Mouse (Mus musculus) ES-E14 (cell line): Measurements from ENCODE around the gene Glce. TPM values are rescaled to one million over a fixed set of nuclear protein-coding genes. Genes with fewer than 3 reads are reported as not detected.

Experiments
- DNase-seq: peaks from one replicate; pipeline ENCODE4 v3.0.0-alpha.2; 2013; ENCODE audit warnings: low read depth, low spot score
- H3K27ac ChIP-seq: 2 replicates; pipeline ENCODE4 v1.5.1; 2012; ENCODE audit warnings: low read depth, mild to moderate bottlenecking, low read length, moderate library complexity, mixed read lengths; ENCODE audit not compliant: poor library complexity, insufficient read depth, severe bottlenecking
- H3K36me3 ChIP-seq: 2 replicates; pipeline ENCODE4 v1.6.1; 2012; ENCODE audit warnings: mild to moderate bottlenecking, low read length, moderate library complexity, mixed read lengths; ENCODE audit not compliant: control insufficient read depth, poor library complexity, insufficient read depth, severe bottlenecking
- H3K4me1 ChIP-seq, 2 experiments: fragments of 150-350 bp in 1 of 2; sonication (generic) in 1 of 2; 2 replicates each; pipeline ENCODE4 v1.6.1; 2012; ENCODE audit warnings: low read length in 2 of 2, mild to moderate bottlenecking in 1 of 2, mixed read lengths in 1 of 2; ENCODE audit not compliant: control insufficient read depth in 2 of 2, insufficient read depth in 2 of 2, poor library complexity in 1 of 2
- H3K4me3 ChIP-seq, 2 experiments: fragments of 150-350 bp in 1 of 2; sonication (generic) in 1 of 2; 2 replicates each; pipeline ENCODE4 v1.5.1; 2012; ENCODE audit warnings: low read length in 2 of 2, low read depth in 1 of 2, mild to moderate bottlenecking in 1 of 2, mixed read lengths in 1 of 2; ENCODE audit not compliant: insufficient read depth in 1 of 2, poor library complexity in 1 of 2, severe bottlenecking in 1 of 2
- H3K9ac ChIP-seq: 2 replicates; pipeline ENCODE4 v1.6.1; 2012; ENCODE audit warnings: low read depth, mild to moderate bottlenecking, low read length, mixed read lengths; ENCODE audit not compliant: poor library complexity, insufficient read depth, severe bottlenecking
- H3K9me3 ChIP-seq: fragments of 150-350 bp; sonication (generic); 2 replicates; pipeline ENCODE4 v1.6.1; 2012; ENCODE audit warnings: low read depth, mild to moderate bottlenecking, low read length; ENCODE audit not compliant: control insufficient read depth, insufficient read depth
- CHD2 ChIP-seq: IDR thresholded peaks from 2 replicates; pipeline ENCODE4 v1.6.1; 2014; ENCODE audit warnings: mild to moderate bottlenecking, low read depth, low read length, inconsistent platforms
- HCFC1 ChIP-seq: IDR thresholded peaks from 2 replicates; pipeline ENCODE4 v1.6.1; 2012; ENCODE audit warnings: low read length, inconsistent platforms, borderline replicate concordance; ENCODE audit not compliant: insufficient read depth
- MAFK ChIP-seq: IDR thresholded peaks from 2 replicates; pipeline ENCODE4 v1.6.1; 2014; ENCODE audit warnings: mild to moderate bottlenecking, low read depth, low read length, inconsistent platforms; ENCODE audit not compliant: insufficient read depth
- ZC3H11A ChIP-seq: IDR thresholded peaks from 2 replicates; pipeline ENCODE4 v1.6.1; 2012; ENCODE audit warnings: low read depth, mild to moderate bottlenecking, inconsistent platforms, low read length, borderline replicate concordance
- ZNF384 ChIP-seq: IDR thresholded peaks from 2 replicates; pipeline ENCODE4 v1.6.1; 2012; ENCODE audit warnings: low read depth, low read length, inconsistent platforms
- in situ Hi-C, 2 experiments: fragments of 600-800 bp; cut with MboI; formaldehyde crosslinking; loops; one replicate each; pipeline ENCODE4 v1.15.1; 2025; ENCODE audit warnings: low sequenced_read_pairs in 2 of 2, inconsistent platforms in 1 of 2; ENCODE audit not compliant: unreplicated experiment in 2 of 2
- total RNA-seq: library from RNA; depleted of rRNA; stranded (reverse); fragments of 300-350 nt; gene quantifications from 2 replicates; pipeline ENCODE4 v1.2.3, GENCODE M21; 2012; rRNA removed

Glce gene
- total RNA-seq, 1 experiment, result 44.8 TPM

DNA sequence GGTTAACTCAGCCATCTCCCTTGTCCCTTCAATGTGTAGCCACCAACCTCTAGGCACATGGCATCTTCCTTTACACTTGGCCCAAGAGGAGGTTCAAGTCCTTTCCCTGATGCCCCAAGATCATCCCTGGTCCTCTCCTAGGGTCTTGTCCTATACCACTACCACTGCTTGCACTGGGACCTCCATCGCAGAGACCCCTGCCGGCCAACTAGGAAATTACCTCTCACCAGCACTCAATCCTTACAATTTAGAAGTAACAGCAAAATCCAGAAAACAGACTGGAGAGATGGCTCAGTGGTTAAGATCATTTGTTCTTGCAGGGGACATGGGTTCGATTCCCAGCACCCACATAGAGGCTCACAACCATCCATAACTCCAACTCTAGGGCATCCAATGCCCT, 107.0 kb downstream of the Glce start:
- Histone ChIP-seq H3K36me3 (no peaks in the 10 kb centered on the region), H3K9ac (no peak overlapping the region), H3K4me3 (no peak overlapping the region), H3K27ac (no peak overlapping the region), H3K9me3 (no peaks in the 10 kb centered on the region), H3K4me1 (no peaks in the 10 kb centered on the region)
- in situ Hi-C loops, result no loop called here
- TF ChIP-seq ZC3H11A, result no peak
- TF ChIP-seq ZNF384, result no peak
- TF ChIP-seq CHD2, result no peak
- no peak for TF ChIP-seq MAFK
- no peak for TF ChIP-seq HCFC1
- DNase-seq, result no peak

DNA sequence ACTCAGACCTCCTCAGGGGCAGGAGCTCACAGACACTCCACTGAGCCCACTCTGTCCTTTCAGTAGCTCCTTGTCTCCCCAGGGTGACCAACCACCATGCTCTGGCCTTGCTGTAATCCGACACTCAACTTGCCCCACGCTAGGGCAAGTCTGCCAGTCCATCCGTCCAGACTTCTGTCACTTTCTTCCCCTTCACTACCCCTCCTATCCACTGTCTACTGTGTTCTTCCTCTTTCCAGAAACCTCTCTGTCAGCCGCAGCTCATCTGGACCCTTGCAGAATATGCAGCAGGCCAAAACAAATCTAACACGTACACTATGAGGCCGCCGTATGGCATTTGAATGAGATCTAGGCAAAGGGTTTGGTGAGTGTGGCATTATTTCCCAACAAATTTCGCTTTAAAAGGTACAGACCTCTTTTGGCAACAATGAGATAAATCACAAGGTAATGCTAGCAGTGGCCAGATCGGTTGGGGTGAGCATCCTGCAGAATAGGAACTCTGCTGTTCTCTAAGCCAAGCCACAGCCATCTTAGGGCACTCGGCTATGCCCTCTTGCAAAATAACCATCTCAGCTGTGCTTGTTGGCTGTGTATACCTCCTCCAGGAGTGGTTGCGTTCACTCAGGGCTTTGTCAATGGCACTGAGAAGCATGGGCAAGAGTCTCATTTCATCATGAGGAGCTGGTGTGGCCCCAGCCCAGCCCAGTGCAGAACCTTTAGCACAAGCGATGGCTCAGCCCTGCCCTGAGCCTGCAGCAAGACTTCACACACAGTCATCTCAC, 108.9 kb downstream of the Glce start:
- DNase-seq, result no peak
- Histone ChIP-seq H3K4me1 (no peaks in the 10 kb centered on the region), H3K9me3 (no peaks in the 10 kb centered on the region), H3K27ac (no peak overlapping the region), H3K9ac (no peak overlapping the region), H3K36me3 (no peaks in the 10 kb centered on the region), H3K4me3 (no peak overlapping the region)
- in situ Hi-C loops, result no loop called here
- no peak for TF ChIP-seq MAFK
- no peak for TF ChIP-seq CHD2
- no peak for TF ChIP-seq ZNF384
- TF ChIP-seq HCFC1, result no peak
- no peak for TF ChIP-seq ZC3H11A

DNA sequence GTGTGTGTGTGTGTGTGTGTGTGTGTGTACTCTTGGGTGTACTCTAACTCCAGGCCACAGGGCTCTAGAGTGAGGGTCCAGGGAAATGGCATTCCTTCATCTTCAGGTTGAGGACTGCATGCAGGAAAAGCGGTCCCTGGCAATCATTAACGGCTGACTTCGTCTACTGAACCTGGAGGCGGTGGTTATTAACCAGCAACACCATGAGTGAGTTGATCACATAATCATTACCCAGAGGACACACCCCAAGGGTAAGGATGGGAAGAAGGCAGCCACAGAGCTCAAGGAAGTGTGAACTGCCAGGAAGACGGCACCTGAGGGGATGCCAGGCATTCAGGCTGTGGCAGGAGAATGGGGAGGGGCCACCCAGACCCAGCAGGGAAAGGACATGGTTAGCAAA, 114.1 kb downstream of the Glce start:
- H3K9ac ChIP-seq, result no peak overlapping the region
- no peak overlapping the region for H3K27ac ChIP-seq
- H3K4me1 ChIP-seq, result no peaks in the 10 kb centered on the region
- H3K36me3 ChIP-seq, result no peaks in the 10 kb centered on the region
- H3K9me3 ChIP-seq, result no peaks in the 10 kb centered on the region
- H3K4me3 ChIP-seq, result no peak overlapping the region
- no peak for DNase-seq
- in situ Hi-C loops, result no loop called here
- TF ChIP-seq HCFC1 (no peak), CHD2 (no peak), ZC3H11A (no peak), ZNF384 (no peak), MAFK (no peak)

Other genes starting within 250 kb of the Glce start
- 9,468 and 9,830 TPM in 2 replicates for gene Rplp1, start 208.1 kb downstream of the Glce start, total RNA-seq
- gene Kif23, start 175.9 kb downstream of the Glce start, total RNA-seq, result 84.3 and 87.1 TPM in 2 replicates
- 0.27 and 0.63 TPM in 2 replicates for gene Paqr5, start 95.8 kb downstream of the Glce start, total RNA-seq
- gene Spesp1, start 159.6 kb upstream of the Glce start, total RNA-seq, result 2.1 and 2.5 TPM in 2 replicates
- gene Anp32a, start 218.6 kb upstream of the Glce start, total RNA-seq, result 93.5 and 96.0 TPM in 2 replicates